Mouse (Mus musculus) limb, embryonic 11.5 days (tissue): Measurements from ENCODE around the gene Uox. TPM values are rescaled to one million over a fixed set of nuclear protein-coding genes. Genes with fewer than 3 reads are reported as not detected.

Source experiments
- ATAC-seq: fragments of 200-750 bp; cut with Nextera tagmentation; 2 replicates; pipeline ENCODE4 v1.8.0; 2017; ENCODE audit warnings: low read depth; ENCODE audit not compliant: insufficient number of reproducible peaks, low FRiP score, low TSS enrichment
- DNase-seq: peaks from one replicate; pipeline ENCODE4 v3.0.0-alpha.2; 2015; ENCODE audit warnings: low spot score
- H3K27ac ChIP-seq: fragments of 300-500 bp; sonication (generic); replicated peaks from 2 replicates; pipeline ENCODE4 v1.5.1; 2014; ENCODE audit warnings: low read depth, mild to moderate bottlenecking, low read length
- H3K27me3 ChIP-seq: fragments of 300-500 bp; sonication (generic); 2 replicates; pipeline ENCODE4 v1.6.1; 2014; ENCODE audit warnings: mild to moderate bottlenecking, low read length, mixed read lengths; ENCODE audit not compliant: control insufficient read depth, insufficient read depth
- H3K36me3 ChIP-seq: fragments of 300-500 bp; sonication (generic); 2 replicates; pipeline ENCODE4 v1.6.1; 2014; ENCODE audit warnings: mild to moderate bottlenecking, low read length, moderate library complexity, mixed read lengths; ENCODE audit not compliant: control insufficient read depth, insufficient read depth
- H3K4me1 ChIP-seq: fragments of 300-500 bp; sonication (generic); 2 replicates; pipeline ENCODE4 v1.6.1; 2014; ENCODE audit warnings: low read length, mixed read lengths; ENCODE audit not compliant: control insufficient read depth, insufficient read depth
- H3K4me2 ChIP-seq: fragments of 300-500 bp; sonication (generic); 2 replicates; pipeline ENCODE4 v1.6.1; 2014; ENCODE audit warnings: low read depth, mild to moderate bottlenecking, moderate library complexity; ENCODE audit not compliant: severe bottlenecking
- H3K4me3 ChIP-seq: fragments of 300-500 bp; sonication (generic); 2 replicates; pipeline ENCODE4 v1.5.1; 2014; ENCODE audit warnings: low read depth, low read length
- H3K9ac ChIP-seq: fragments of 300-500 bp; sonication (generic); 2 replicates; pipeline ENCODE4 v1.6.1; 2014; ENCODE audit warnings: mild to moderate bottlenecking, low read length
- H3K9me3 ChIP-seq: fragments of 300-500 bp; sonication (generic); 2 replicates; pipeline ENCODE4 v1.6.1; 2016; ENCODE audit warnings: low read length; ENCODE audit not compliant: control insufficient read depth
- WGBS: fragments of 180-500 bp; shearing (Covaris S2); extraction: QIAGEN DNeasy Blood & Tissue Kit; methylation state at CpG from one replicate; pipeline ENCODE4 v1.1.7; 2014; 5-methylcytosine and 5-hydroxymethylcytosine counted together
- polyA plus RNA-seq: library from polyadenylated mRNA; unstranded; fragments of >200 nt; fragmentation: Nextera tagmentation; extraction: Ambion mirVana; gene quantifications from 2 replicates; pipeline ENCODE4 v1.2.1, GENCODE M21; 2014

Uox gene
- polyA plus RNA-seq, 1 experiment from 2014 or later: not detected

DNA sequence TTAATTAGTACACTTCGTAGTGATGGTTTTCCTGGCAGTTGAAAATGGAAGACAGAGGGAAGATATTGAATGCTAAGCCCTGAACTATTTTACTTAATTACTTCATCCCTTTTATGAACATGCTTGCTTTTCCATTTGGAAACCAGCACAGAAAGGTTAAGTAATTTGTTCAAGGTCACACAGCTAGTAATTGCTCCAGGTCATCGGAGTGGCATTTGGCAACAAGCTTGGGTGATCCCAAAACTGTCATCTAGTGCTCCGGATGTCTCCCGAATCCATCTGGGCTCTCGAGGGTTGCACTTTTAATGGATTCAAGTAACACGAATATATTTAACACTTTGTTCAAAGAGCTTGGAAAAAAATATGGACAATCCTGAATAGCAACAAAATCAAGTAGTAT, 713 bp downstream of the Uox start:
- H3K4me2 ChIP-seq: no peak overlapping the region
- 88% methylated on average over 6 of the region's 6 CpGs for WGBS
- H3K27ac ChIP-seq: no peak overlapping the region
- no peaks in the 10 kb centered on the region for H3K4me1 ChIP-seq
- no peak overlapping the region for H3K9ac ChIP-seq
- no peaks in the 10 kb centered on the region for H3K27me3 ChIP-seq
- DNase-seq (no peak), ATAC-seq (no peak)
- no peak overlapping the region for H3K4me3 ChIP-seq
- H3K9me3 ChIP-seq: no peaks in the 10 kb centered on the region
- no peaks in the 10 kb centered on the region for H3K36me3 ChIP-seq

GRCm38 (mm10) chr3:146571341-146571740, 1.1 kb downstream of the Uox start:
- H3K4me2 ChIP-seq: no peak overlapping the region
- no peaks in the 10 kb centered on the region for H3K4me1 ChIP-seq
- H3K9me3 ChIP-seq: no peaks in the 10 kb centered on the region
- whole genome bisulfite sequencing: 87% methylated on average over 1 of the region's 1 CpGs
- no peaks in the 10 kb centered on the region for H3K36me3 ChIP-seq
- DNase-seq: no peak
- H3K27ac ChIP-seq: no peak overlapping the region
- H3K27me3 ChIP-seq: no peaks in the 10 kb centered on the region
- no peak overlapping the region for H3K4me3 ChIP-seq
- no peak for ATAC-seq
- H3K9ac ChIP-seq: no peak overlapping the region

DNA sequence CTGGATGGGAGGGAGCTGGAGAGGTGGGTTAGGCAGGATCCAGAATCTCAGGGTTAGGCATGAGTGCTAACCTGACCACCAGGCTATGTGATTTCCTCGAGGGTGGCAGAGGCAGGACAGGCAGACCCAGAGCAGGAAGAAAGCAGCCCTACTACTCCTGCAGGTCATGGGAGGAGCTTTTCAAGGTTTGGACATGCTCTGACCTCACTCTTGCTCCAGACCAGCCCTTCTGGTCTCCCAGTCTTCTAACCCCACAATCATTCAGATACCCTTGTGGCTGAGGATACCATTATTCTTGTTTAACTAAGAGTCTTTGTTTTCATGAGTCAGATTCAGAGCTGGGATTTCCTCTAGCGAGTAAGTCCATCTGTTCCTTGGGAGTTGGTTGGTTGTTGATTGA, 7.4 kb downstream of the Uox start:
- 77% methylated on average over 2 of the region's 2 CpGs for WGBS
- Histone ChIP-seq H3K4me2 (no peak overlapping the region), H3K9me3 (no peaks in the 10 kb centered on the region), H3K36me3 (no peaks in the 10 kb centered on the region), H3K4me3 (no peak overlapping the region), H3K27me3 (no peaks in the 10 kb centered on the region), H3K9ac (no peak overlapping the region), H3K27ac (no peak overlapping the region), H3K4me1 (no peaks in the 10 kb centered on the region)
- DNase-seq (no peak), ATAC-seq (no peak)

DNA sequence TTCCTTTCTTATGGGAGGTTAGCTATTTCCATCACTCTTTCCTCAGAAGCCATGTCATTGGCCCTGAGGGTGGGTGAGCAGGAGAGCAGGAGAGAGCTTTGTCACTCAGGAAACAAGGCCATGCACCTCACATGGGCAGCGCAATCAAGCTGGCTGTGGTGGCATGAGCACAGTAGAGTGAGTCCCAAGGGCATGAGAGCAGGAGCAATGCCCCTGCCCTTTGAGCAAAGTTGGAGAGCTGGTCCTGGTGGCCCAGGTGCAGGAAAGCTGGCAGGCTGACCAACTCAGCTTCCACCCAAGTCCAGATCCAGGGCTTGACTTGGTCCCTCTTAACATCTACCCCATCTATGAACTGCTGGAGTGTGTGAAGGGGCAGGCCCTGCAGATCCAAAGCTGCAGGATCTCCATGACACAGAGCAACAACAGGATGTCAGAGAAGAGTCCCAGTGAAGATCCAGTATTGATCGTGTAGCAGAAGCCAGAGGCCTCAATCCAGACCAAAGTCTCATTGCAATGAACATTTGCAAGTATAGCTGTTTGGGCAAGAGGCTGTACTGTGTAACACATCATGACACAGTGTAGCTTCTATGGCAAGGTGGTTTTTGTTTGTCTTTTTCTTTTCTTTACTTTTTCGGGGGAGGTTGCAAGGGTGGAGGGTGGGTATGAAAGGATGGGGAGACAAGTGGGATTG, 10.0 kb downstream of the Uox start:
- Histone ChIP-seq H3K4me3 (no peak overlapping the region), H3K4me1 (no peaks in the 10 kb centered on the region), H3K9ac (no peak overlapping the region), H3K4me2 (no peak overlapping the region), H3K36me3 (no peaks in the 10 kb centered on the region), H3K9me3 (no peaks in the 10 kb centered on the region), H3K27me3 (no peaks in the 10 kb centered on the region), H3K27ac (no peak overlapping the region)
- ATAC-seq (no peak), DNase-seq (no peak)
- WGBS: 90% methylated on average over 3 of the region's 3 CpGs

GRCm38 (mm10) chr3:146583478-146583877, 13.3 kb downstream of the Uox start:
- no peak overlapping the region for H3K4me3 ChIP-seq
- ATAC-seq: no peak
- no peaks in the 10 kb centered on the region for H3K4me1 ChIP-seq
- H3K9me3 ChIP-seq: no peaks in the 10 kb centered on the region
- H3K9ac ChIP-seq: no peak overlapping the region
- H3K4me2 ChIP-seq: no peak overlapping the region
- no peaks in the 10 kb centered on the region for H3K36me3 ChIP-seq
- no peak overlapping the region for H3K27ac ChIP-seq
- no peak for DNase-seq
- WGBS: 87% methylated on average over 4 of the region's 4 CpGs
- no peaks in the 10 kb centered on the region for H3K27me3 ChIP-seq

DNA sequence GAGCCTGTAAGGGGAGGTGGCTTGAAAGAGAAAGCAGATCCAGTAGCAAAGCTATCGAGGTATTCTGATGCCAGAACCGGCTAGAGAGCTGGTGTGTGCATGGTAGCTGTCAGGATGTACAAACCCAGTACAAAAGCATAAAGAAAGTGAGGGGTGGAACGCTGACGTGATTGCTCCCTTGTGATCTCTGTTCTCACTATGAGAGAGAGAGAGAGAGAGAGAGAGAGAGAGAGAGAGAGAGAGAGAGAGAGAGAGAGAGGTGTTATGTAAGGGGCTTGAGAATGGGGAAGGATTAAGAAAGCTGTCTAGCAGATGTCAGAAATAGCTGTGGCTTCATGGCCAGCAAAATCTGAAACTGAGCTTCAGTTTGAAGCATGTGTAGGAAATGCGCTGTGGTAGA, 13.7 kb downstream of the Uox start:
- H3K27me3 ChIP-seq: no peaks in the 10 kb centered on the region
- WGBS: 77% methylated on average over 5 of the region's 5 CpGs
- H3K9ac ChIP-seq: no peak overlapping the region
- H3K9me3 ChIP-seq: no peaks in the 10 kb centered on the region
- H3K36me3 ChIP-seq: no peaks in the 10 kb centered on the region
- DNase-seq (no peak), ATAC-seq (no peak)
- no peak overlapping the region for H3K27ac ChIP-seq
- H3K4me3 ChIP-seq: no peak overlapping the region
- H3K4me2 ChIP-seq: no peak overlapping the region
- H3K4me1 ChIP-seq: no peaks in the 10 kb centered on the region

DNA sequence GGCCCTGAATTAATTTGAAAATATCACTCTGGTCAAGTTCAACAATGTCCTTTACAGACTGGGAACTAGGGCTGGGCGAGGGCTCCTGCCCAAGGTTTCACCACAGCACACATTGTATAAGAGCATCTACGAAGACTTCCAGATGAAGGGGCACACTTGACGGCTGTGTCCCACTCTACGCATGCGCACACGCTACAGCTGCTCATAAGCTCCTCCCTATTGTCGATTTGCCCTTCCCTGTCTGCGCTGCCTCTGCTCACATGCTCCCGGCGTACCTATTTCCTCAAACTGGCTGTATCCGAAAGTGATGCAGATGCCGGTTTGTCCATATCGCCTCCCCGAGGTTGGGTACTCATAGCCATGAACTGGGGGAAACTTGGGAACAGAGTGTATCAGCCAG, 16.4 kb downstream of the Uox start:
- Histone ChIP-seq H3K4me1 (no peaks in the 10 kb centered on the region), H3K27ac (no peak overlapping the region), H3K9ac (no peak overlapping the region), H3K4me3 (no peak overlapping the region), H3K27me3 (no peaks in the 10 kb centered on the region), H3K4me2 (no peak overlapping the region), H3K36me3 (no peaks in the 10 kb centered on the region), H3K9me3 (no peaks in the 10 kb centered on the region)
- ATAC-seq: no peak
- DNase-seq: no peak
- 92% methylated on average over 14 of the region's 14 CpGs for WGBS

GRCm38 (mm10) chr3:146589523-146589922, 19.3 kb downstream of the Uox start:
- no peak overlapping the region for H3K9ac ChIP-seq
- ATAC-seq (no peak), DNase-seq (peak; percentile 22)
- no peak overlapping the region for H3K27ac ChIP-seq
- no peak overlapping the region for H3K4me2 ChIP-seq
- H3K4me3 ChIP-seq: no peak overlapping the region
- 65% methylated on average over 6 of the region's 6 CpGs for WGBS
- H3K36me3 ChIP-seq: no peaks in the 10 kb centered on the region
- H3K4me1 ChIP-seq: no peaks in the 10 kb centered on the region
- H3K27me3 ChIP-seq: no peaks in the 10 kb centered on the region
- no peaks in the 10 kb centered on the region for H3K9me3 ChIP-seq

DNA sequence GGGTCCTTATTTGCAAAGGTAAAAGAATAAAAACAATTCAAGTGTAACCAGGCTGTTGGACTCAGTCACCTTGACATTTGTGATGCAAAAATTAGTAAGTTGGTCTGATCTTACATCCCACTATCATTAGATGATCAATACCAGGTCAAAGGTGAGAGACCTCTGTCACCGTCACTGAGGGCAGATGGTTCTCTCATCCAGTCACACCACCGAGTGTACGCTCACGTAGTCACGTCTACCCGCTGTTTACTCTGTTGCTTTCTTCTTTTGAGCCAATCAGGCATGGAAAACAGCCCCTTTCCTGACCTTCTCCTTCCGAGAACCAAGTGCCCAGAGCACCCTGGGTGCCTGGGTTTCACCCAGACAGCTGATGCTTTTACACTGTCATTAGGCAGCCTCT, 20.9 kb downstream of the Uox start:
- Histone ChIP-seq H3K4me2 (no peak overlapping the region), H3K4me1 (no peaks in the 10 kb centered on the region), H3K9ac (no peak overlapping the region), H3K9me3 (no peaks in the 10 kb centered on the region), H3K27me3 (no peaks in the 10 kb centered on the region), H3K27ac (no peak overlapping the region), H3K4me3 (no peak overlapping the region), H3K36me3 (no peaks in the 10 kb centered on the region)
- ATAC-seq (no peak), DNase-seq (no peak)
- WGBS: 88% methylated on average over 7 of the region's 7 CpGs
